Comparison of ENCODE assay signal across 9 mouse cellular contexts in the genomic region with DNA sequence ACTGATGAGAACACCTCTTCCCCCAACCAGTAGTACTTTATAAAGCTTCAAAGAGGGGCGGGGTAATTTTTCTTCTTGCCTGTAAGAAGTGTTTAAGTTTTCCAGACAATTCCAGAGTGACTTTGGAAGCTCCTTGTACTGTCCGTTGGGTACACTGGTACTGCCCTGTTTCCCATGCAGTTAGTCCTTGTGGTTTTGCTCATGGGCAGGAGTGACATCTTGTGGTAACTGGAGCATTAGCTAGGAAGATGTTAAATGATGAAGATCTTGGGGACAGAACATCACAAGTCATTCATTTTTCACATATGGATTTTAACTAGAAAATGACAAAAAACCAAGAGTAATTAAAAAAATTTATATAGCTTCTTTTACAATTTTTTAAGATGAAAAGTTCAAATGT. TPM values are rescaled to one million over a fixed set of nuclear protein-coding genes. Genes with fewer than 3 reads are reported as not detected.
A peak's percentile ranks its signal among the peaks of the same experiment; 100 is the strongest.
DNase-seq lines count a peak whose midpoint lies in the region.
"Had no signal": no experiment of that assay in that cellular context is flagged by ENCODE, and none has a peak within 500 bp of the region (broad histone marks: within the 10 kb centered on the region; RNA-seq: fewer than 3 reads in every experiment).

No protein-coding gene starts in this region.

- peak; percentile 12 for DNase-seq in embryo, embryonic 11 days
- no peak for DNase-seq in embryo, embryonic 10 days (ENCODE audit: low spot score)
- peak; percentile 10 for DNase-seq in layer of hippocampus, adult 11-12 months (ENCODE audit: low spot score)
- DNase-seq in layer of hippocampus, adult 8-10 months (ENCODE audit: low spot score in 2 of 2) = no peak
- DNase-seq in Muller cell, postnatal 12 days (ENCODE audit: inconsistent ontology term) = peak; percentile 27
- DNase-seq in lung, postnatal 10 days = peak; percentile 38
- DNase-seq in thymus, postnatal 14 days = no peak
- DNase-seq in layer of hippocampus, adult 9-10 months (ENCODE audit: low spot score) = no peak
- DNase-seq: thymus, postnatal 36 days had no signal

RNA-seq across cellular contexts. Expression of a gene that starts 39.1 kb away (rescaled TPM):
- 10 to 100 TPM; 41.3 to 50.8 (median 42.7) TPM for total RNA-seq in layer of hippocampus, adult 8-10 months (2022)

Comparison
In these comparisons a context has a peak if more than half of its experiments do, and no peak if none do; other contexts are left out.
1. DNase-seq: peak in embryo, embryonic 11 days (single experiment), layer of hippocampus, adult 11-12 months (single experiment), Muller cell, postnatal 12 days (single experiment) and lung, postnatal 10 days (single experiment); none in embryo, embryonic 10 days (single experiment), layer of hippocampus, adult 8-10 months (0 of 2), thymus, postnatal 14 days (single experiment) and layer of hippocampus, adult 9-10 months (single experiment).